Mouse (Mus musculus) kidney, adult 2 months (tissue): ENCODE results near the gene Gmfg. TPM values are rescaled to one million over a fixed set of nuclear protein-coding genes. Genes with fewer than 3 reads are reported as not detected.

Experiments
- DNase-seq: peaks from one replicate; pipeline ENCODE4 v3.0.0; 2021
- H3K27ac ChIP-seq: fragments of 200-500 bp; 2 replicates; pipeline ENCODE4 v1.5.1; 2012; ENCODE audit warnings: low read depth, low read length, control low read depth, inconsistent platforms; ENCODE audit not compliant: insufficient read depth
- H3K27me3 ChIP-seq: fragments of 200-500 bp; replicated peaks from 2 replicates; pipeline ENCODE4 v1.6.1; 2012; ENCODE audit warnings: mild to moderate bottlenecking, moderate library complexity, low read length, inconsistent platforms; ENCODE audit not compliant: control insufficient read depth, insufficient read depth
- H3K36me3 ChIP-seq: fragments of 200-500 bp; 2 replicates; pipeline ENCODE4 v1.6.1; 2012; ENCODE audit warnings: mild to moderate bottlenecking, moderate library complexity, low read length, inconsistent platforms; ENCODE audit not compliant: control insufficient read depth, insufficient read depth
- H3K4me1 ChIP-seq: fragments of 200-500 bp; 2 replicates; pipeline ENCODE4 v1.6.1; 2011; ENCODE audit warnings: low read length; ENCODE audit not compliant: control insufficient read depth, insufficient read depth
- H3K4me3 ChIP-seq: fragments of 200-500 bp; 2 replicates; pipeline ENCODE4 v1.5.1; 2011; ENCODE audit warnings: mild to moderate bottlenecking, low read depth, low read length, control low read depth; ENCODE audit not compliant: insufficient read depth
- CTCF ChIP-seq: fragments of 200-500 bp; conservative IDR thresholded peaks from 2 replicates; pipeline ENCODE4 v1.5.1; 2011; ENCODE audit warnings: low read depth, mild to moderate bottlenecking, control low read depth, low read length, moderate library complexity, mixed read lengths; ENCODE audit not compliant: insufficient read depth, insufficient read length
- POLR2A ChIP-seq: fragments of 200-500 bp; IDR thresholded peaks from one replicate; pipeline ENCODE4 v1.6.1; 2011; ENCODE audit warnings: low read depth, low read length, control low read depth
- WGBS: fragments of 180-500 bp; shearing (Covaris S2); methylation state at CpG from one replicate; pipeline ENCODE4 v1.1.7; 2018; 5-methylcytosine and 5-hydroxymethylcytosine counted together
- polyA plus RNA-seq: library from polyadenylated mRNA; depleted of rRNA; stranded (reverse); fragments of >200 nt; gene quantifications from 2 replicates; pipeline ENCODE4 v1.2.3, GENCODE M21; 2012; rRNA removed

Gmfg gene
- polyA plus RNA-seq, 1 experiment = 14.5 TPM

DNA sequence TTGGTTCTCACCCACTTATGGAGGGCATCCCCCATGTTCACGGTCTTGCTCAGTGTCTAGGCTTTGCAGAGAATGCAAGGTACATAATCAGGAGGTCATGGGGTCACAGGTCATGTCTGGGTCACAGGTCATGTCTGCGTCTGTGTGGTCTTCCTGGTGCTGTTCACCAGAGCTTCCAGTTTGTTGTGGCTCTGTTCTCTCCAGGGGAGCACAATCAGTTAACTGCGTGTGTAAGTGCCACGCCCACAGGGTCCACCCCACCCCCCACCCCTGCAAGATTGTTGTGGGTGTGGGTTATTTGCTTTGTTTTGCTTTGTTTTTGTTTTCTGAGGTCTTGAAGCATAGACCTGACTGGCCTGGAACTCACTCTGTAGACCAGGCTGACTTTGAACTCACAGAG, 46.9 kb downstream of the Gmfg start:
- no peak for DNase-seq
- 35% methylated on average over 4 of the region's 4 CpGs for WGBS
- Histone ChIP-seq H3K4me3 (no peak overlapping the region), H3K4me1 (no peaks in the 10 kb centered on the region), H3K27ac (no peak overlapping the region), H3K36me3 (no peaks in the 10 kb centered on the region), H3K27me3 (no peaks in the 10 kb centered on the region)
- no peak for TF ChIP-seq CTCF

DNA sequence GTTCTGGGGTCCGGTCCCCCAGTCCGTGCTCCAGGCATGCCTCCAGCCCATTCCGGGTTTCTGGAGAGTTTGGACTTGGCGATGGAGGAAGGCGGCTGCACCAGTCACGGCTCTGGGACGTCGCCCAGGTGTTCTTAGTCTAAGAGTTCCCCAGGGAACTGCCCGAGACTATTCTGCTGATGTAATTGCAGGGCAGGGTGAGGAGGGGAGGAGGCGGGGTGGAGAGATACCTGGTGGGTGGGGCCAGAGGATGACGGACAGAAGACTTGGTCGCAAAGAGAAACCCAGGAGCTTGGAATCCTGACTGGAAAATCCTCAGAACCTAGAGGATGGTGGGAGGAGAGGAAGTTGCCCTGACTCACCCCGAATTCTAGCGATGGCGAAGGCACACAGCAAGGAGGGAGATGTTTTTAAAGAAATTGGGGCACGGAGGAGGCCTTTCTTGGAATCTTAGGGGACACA, 50.8 kb downstream of the Gmfg start:
- peak; percentile 25 for DNase-seq
- 5% methylated on average over 16 of the region's 16 CpGs for WGBS
- no peaks in the 10 kb centered on the region for H3K4me1 ChIP-seq
- TF ChIP-seq POLR2A = no peak
- TF ChIP-seq CTCF = no peak
- no peak overlapping the region for H3K27ac ChIP-seq
- no peaks in the 10 kb centered on the region for H3K27me3 ChIP-seq
- H3K36me3 ChIP-seq = no peaks in the 10 kb centered on the region
- no peak overlapping the region for H3K4me3 ChIP-seq

- Histone ChIP-seq H3K4me3 (no peak overlapping the region), H3K4me1 (no peaks in the 10 kb centered on the region), H3K27me3 (no peaks in the 10 kb centered on the region), H3K27ac (no peak overlapping the region), H3K36me3 (no peaks in the 10 kb centered on the region)
- TF ChIP-seq POLR2A = no peak
- peak; percentile 79 for TF ChIP-seq CTCF
- 4% methylated on average over 10 of the region's 10 CpGs for WGBS
- DNase-seq = peak; percentile 88
Measured at GRCm38 (mm10) chr7:28490410-28490809, 53.2 kb downstream of the Gmfg start.

DNA sequence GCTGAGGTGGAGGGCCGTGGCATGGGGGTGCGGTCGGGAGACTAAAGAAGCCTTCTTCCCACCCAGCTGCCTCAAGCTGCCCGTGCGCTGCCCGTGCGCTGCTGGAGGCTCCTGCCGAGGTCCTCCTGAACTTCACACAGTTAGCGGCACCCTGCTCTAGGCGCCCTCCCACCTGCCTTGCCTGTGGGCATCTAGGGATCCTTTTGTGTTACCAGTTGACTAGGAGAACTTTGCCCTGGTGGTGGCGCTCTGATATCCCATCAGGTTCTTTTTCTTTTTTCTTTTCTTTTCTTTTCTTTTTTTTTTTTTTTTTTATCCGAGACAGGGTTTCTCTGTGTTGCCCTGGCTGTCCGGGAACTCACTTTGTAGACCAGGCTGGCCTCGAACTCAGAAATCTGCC, 53.7 kb downstream of the Gmfg start:
- DNase-seq = no peak
- Histone ChIP-seq H3K27me3 (no peaks in the 10 kb centered on the region), H3K4me3 (no peak overlapping the region), H3K36me3 (no peaks in the 10 kb centered on the region), H3K4me1 (no peaks in the 10 kb centered on the region), H3K27ac (no peak overlapping the region)
- 40% methylated on average over 14 of the region's 14 CpGs for WGBS
- TF ChIP-seq POLR2A (no peak), CTCF (no peak)

GRCm38 (mm10) chr7:28492310-28492709, 55.1 kb downstream of the Gmfg start:
- TF ChIP-seq CTCF = no peak
- no peak for TF ChIP-seq POLR2A
- no peak overlapping the region for H3K4me3 ChIP-seq
- H3K4me1 ChIP-seq = no peaks in the 10 kb centered on the region
- H3K36me3 ChIP-seq = no peaks in the 10 kb centered on the region
- H3K27me3 ChIP-seq = no peaks in the 10 kb centered on the region
- H3K27ac ChIP-seq = no peak overlapping the region
- DNase-seq = no peak
- WGBS = 91% methylated on average over 8 of the region's 8 CpGs

- no peak overlapping the region for H3K4me3 ChIP-seq
- DNase-seq = no peak
- H3K27me3 ChIP-seq = no peaks in the 10 kb centered on the region
- no peak overlapping the region for H3K27ac ChIP-seq
- TF ChIP-seq POLR2A (no peak), CTCF (no peak)
- H3K36me3 ChIP-seq = no peaks in the 10 kb centered on the region
- 53% methylated on average over 11 of the region's 11 CpGs for WGBS
- H3K4me1 ChIP-seq = no peaks in the 10 kb centered on the region
Measured at GRCm38 (mm10) chr7:28495426-28495825, 58.2 kb downstream of the Gmfg start.

Other genes starting within 250 kb of the Gmfg start
- gene Eid2, start 169.6 kb upstream of the Gmfg start, polyA plus RNA-seq = 5.2 and 5.7 TPM in 2 replicates
- gene Eid2b, start 159.7 kb upstream of the Gmfg start, polyA plus RNA-seq = 7.7 and 10.2 TPM in 2 replicates
- gene Selenov, start 146.3 kb upstream of the Gmfg start, polyA plus RNA-seq = 0.14 TPM in 1 of 2 replicates, not detected in the other
- not detected in 2 replicates for gene Dll3, start 135.2 kb upstream of the Gmfg start, polyA plus RNA-seq
- gene Timm50, start 125.4 kb upstream of the Gmfg start, polyA plus RNA-seq = 99.0 and 102 TPM in 2 replicates
- 86.8 and 88.6 TPM in 2 replicates for gene Supt5, start 98.7 kb upstream of the Gmfg start, polyA plus RNA-seq
- 724 and 951 TPM in 2 replicates for gene Rps16, start 86.8 kb upstream of the Gmfg start, polyA plus RNA-seq
- gene Plekhg2, start 64.8 kb upstream of the Gmfg start, polyA plus RNA-seq = 13.5 and 14.6 TPM in 2 replicates
- gene Zfp36, start 57.2 kb upstream of the Gmfg start, polyA plus RNA-seq = 24.6 and 25.5 TPM in 2 replicates
- 71.9 and 72.1 TPM in 2 replicates for gene Med29, start 44.7 kb upstream of the Gmfg start, polyA plus RNA-seq
- gene Paf1, start 44.5 kb upstream of the Gmfg start, polyA plus RNA-seq = 72.6 and 78.4 TPM in 2 replicates
- 2.5 and 3.1 TPM in 2 replicates for gene Lrfn1, start 14.5 kb downstream of the Gmfg start, polyA plus RNA-seq
- gene Ifnl2, start 73.0 kb downstream of the Gmfg start, polyA plus RNA-seq = not detected in 2 replicates
- gene Ifnl3, start 85.4 kb downstream of the Gmfg start, polyA plus RNA-seq = not detected in 2 replicates
- gene Sycn, start 103.4 kb downstream of the Gmfg start, polyA plus RNA-seq = 12.4 and 13.3 TPM in 2 replicates
- 57.2 and 85.4 TPM in 2 replicates for gene Nccrp1, start 109.8 kb downstream of the Gmfg start, polyA plus RNA-seq
- 67.0 and 79.0 TPM in 2 replicates for gene Samd4b, start 160.7 kb downstream of the Gmfg start, polyA plus RNA-seq
- gene Pak4, start 160.7 kb downstream of the Gmfg start, polyA plus RNA-seq = 36.9 and 41.8 TPM in 2 replicates
- gene Acp7, start 193.9 kb downstream of the Gmfg start, polyA plus RNA-seq = not detected in 2 replicates